Mouse (Mus musculus) heart, postnatal 0 days (tissue): ENCODE results near the gene Tas1r3. TPM values are rescaled to one million over a fixed set of nuclear protein-coding genes. Genes with fewer than 3 reads are reported as not detected.

Experiments
- ATAC-seq: fragments of 200-750 bp; cut with Nextera tagmentation; 2 replicates; pipeline ENCODE4 v1.8.0; 2017; ENCODE audit warnings: low read depth, moderate number of reproducible peaks, moderate library complexity; ENCODE audit not compliant: insufficient read depth
- DNase-seq: peaks from one replicate; pipeline ENCODE4 v3.0.0-alpha.2; 2016; ENCODE audit warnings: low spot score
- H3K27ac ChIP-seq: fragments of 300-500 bp; sonication (generic); 2 replicates; pipeline ENCODE4 v1.5.1; 2014; ENCODE audit warnings: low read depth, mild to moderate bottlenecking
- H3K27me3 ChIP-seq: fragments of 300-500 bp; sonication (generic); 2 replicates; pipeline ENCODE4 v1.6.1; 2014; ENCODE audit warnings: low read length, mixed read lengths; ENCODE audit not compliant: control insufficient read depth, insufficient read depth
- H3K36me3 ChIP-seq: fragments of 300-500 bp; sonication (generic); replicated peaks from 2 replicates; pipeline ENCODE4 v1.6.1; 2014; ENCODE audit warnings: low read length, mixed read lengths; ENCODE audit not compliant: control insufficient read depth, insufficient read depth
- H3K4me1 ChIP-seq: fragments of 300-500 bp; sonication (generic); 2 replicates; pipeline ENCODE4 v1.6.1; 2014; ENCODE audit warnings: antibody characterized with exemption; ENCODE audit not compliant: control insufficient read depth, insufficient read depth
- H3K4me2 ChIP-seq: fragments of 300-500 bp; sonication (generic); 2 replicates; pipeline ENCODE4 v1.6.1; 2014; ENCODE audit warnings: low read depth, mild to moderate bottlenecking, low read length, moderate library complexity
- H3K4me3 ChIP-seq: fragments of 300-500 bp; sonication (generic); 2 replicates; pipeline ENCODE4 v1.5.1; 2014; ENCODE audit warnings: low read depth, low read length
- H3K9ac ChIP-seq: fragments of 300-500 bp; sonication (generic); replicated peaks from 2 replicates; pipeline ENCODE4 v1.6.1; 2014; ENCODE audit warnings: low read depth, low read length, mixed read lengths
- H3K9me3 ChIP-seq: fragments of 300-500 bp; sonication (generic); replicated peaks from 2 replicates; pipeline ENCODE4 v1.6.1; 2016; ENCODE audit warnings: low read length; ENCODE audit not compliant: control insufficient read depth
- CTCF ChIP-seq: IDR thresholded peaks from 2 replicates; pipeline ENCODE4 v1.5.1; 2016; ENCODE audit warnings: antibody characterized with exemption, control low read depth, low read depth
- EP300 ChIP-seq: IDR thresholded peaks from 2 replicates; pipeline ENCODE4 v1.6.1; 2016; ENCODE audit warnings: antibody characterized with exemption, low read depth
- WGBS: fragments of 180-500 bp; shearing (Covaris S2); extraction: QIAGEN DNeasy Blood & Tissue Kit; methylation state at CpG from one replicate; pipeline ENCODE4 v1.1.7; 2014; 5-methylcytosine and 5-hydroxymethylcytosine counted together
- polyA plus RNA-seq: library from polyadenylated mRNA; unstranded; fragments of >200 nt; fragmentation: Nextera tagmentation; extraction: Ambion mirVana; gene quantifications from 2 replicates; pipeline ENCODE4 v1.2.1, GENCODE M21; 2015
- total RNA-seq: library from RNA; depleted of rRNA; stranded (reverse); fragments of >200 nt; gene quantifications from 2 replicates; pipeline ENCODE4 v1.2.3, GENCODE M21; 2014; ENCODE audit warnings: low replicate concordance

Gene Tas1r3
- total and polyA plus RNA-seq, 2 experiments from 2014 or later, result 0.05 to 0.11 TPM

- 65% methylated on average over 7 of the region's 7 CpGs for WGBS
- TF ChIP-seq CTCF, result no peak
- no peak for TF ChIP-seq EP300
Observed at GRCm38 (mm10) chr4:155848434-155849095, 14.6 kb downstream of the Tas1r3 start.

DNA sequence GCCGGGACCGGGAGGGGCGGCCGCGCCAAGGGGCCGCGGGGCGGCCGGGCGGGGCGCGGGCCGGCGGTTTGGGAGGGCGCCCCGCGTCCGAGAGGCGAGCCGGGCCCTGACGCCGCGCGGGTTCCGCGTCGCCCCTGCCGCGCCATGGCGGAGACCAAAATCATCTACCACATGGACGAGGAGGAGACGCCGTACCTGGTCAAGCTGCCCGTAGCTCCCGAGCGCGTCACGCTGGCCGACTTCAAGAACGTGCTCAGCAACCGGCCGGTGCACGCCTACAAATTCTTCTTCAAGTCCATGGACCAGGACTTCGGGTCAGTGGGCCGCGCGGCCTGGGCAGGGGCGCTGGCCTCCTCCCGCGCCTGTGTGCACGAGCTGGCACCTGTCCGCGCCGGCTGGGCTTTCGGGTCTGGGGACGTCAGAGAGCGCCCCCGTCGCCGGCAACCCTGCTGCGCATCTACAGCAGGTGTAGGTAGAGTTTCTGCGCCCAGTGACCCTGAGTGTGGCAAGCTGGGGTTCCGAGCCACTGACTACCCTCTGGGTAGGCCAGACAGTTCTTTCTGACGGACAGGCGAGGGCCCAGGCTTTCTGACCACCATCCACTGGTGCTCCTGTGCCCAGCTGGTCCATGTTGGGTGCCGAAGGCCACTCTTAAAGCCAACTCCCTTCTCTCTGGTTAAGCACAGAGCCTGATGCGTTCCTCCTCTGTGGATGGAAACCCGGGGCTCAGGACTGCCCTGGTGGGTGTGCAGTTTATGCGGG lies 15.4 kb downstream of the Tas1r3 start:
- Histone ChIP-seq H3K27me3 (no peaks in the 10 kb centered on the region), H3K36me3 (no peaks in the 10 kb centered on the region), H3K27ac (peak overlapping the region; percentile 49), H3K4me2 (peak overlapping the region; percentile 74), H3K4me3 (peak overlapping the region; percentile 63), H3K9ac (peak overlapping the region; percentile 80), H3K4me1 (peaks cover 16% of the 10 kb centered on the region), H3K9me3 (no peaks in the 10 kb centered on the region)
- ATAC-seq, result peak; percentile 46
- 2% methylated on average over 55 of the region's 69 CpGs for WGBS
- peak; percentile 11 for DNase-seq
- TF ChIP-seq CTCF (no peak), EP300 (no peak)

More at GRCm38 (mm10) chr4:155848434-155849095, 14.6 kb downstream of the Tas1r3 start:
- Histone ChIP-seq H3K4me3 (peak overlapping the region; percentile 63), H3K9me3 (no peaks in the 10 kb centered on the region), H3K36me3 (no peaks in the 10 kb centered on the region), H3K4me1 (peaks cover 16% of the 10 kb centered on the region), H3K9ac (0 out of 2 replicates have a peak overlapping the region, but pooled peaks have one; percentile 80), H3K27ac (no peak overlapping the region), H3K27me3 (no peaks in the 10 kb centered on the region), H3K4me2 (peak overlapping the region; percentile 74)
- ATAC-seq, result no peak
- DNase-seq, result peak; percentile 4

- 2% methylated on average over 43 of the region's 65 CpGs for WGBS
- peaks cover 16% of the 10 kb centered on the region for H3K4me1 ChIP-seq
- H3K4me3 ChIP-seq, result peak within 1 kb of the TSS; percentile 63
- H3K4me2 ChIP-seq, result peak within 1 kb of the TSS; percentile 74
- no peaks in the 10 kb centered on the region for H3K9me3 ChIP-seq
- H3K27ac ChIP-seq, result peak within 1 kb of the TSS; percentile 49
- H3K9ac ChIP-seq, result peak within 1 kb of the TSS; percentile 80
- ATAC-seq (peak; percentile 94), DNase-seq (peak; percentile 88)
- peak; percentile 39 for TF ChIP-seq CTCF
- no peak for TF ChIP-seq EP300
- H3K36me3 ChIP-seq, result no peaks in the 10 kb centered on the region
- no peaks in the 10 kb centered on the region for H3K27me3 ChIP-seq
Observed at GRCm38 (mm10) chr4:155846871-155847578, 16.1 kb downstream of the Tas1r3 start, which contains the start of gene Dvl1. Dvl1 (plus strand) TSS chr4:155847402.

GRCm38 (mm10) chr4:155843231-155843630 lies 19.9 kb downstream of the Tas1r3 start:
- TF ChIP-seq EP300 (no peak), CTCF (no peak)
- Histone ChIP-seq H3K4me2 (no peak overlapping the region), H3K36me3 (no peaks in the 10 kb centered on the region), H3K4me1 (peaks cover 20% of the 10 kb centered on the region), H3K27me3 (0 out of 2 replicates have a peak, but pooled peaks cover 6% of the 10 kb centered on the region), H3K9me3 (no peaks in the 10 kb centered on the region), H3K4me3 (no peak overlapping the region), H3K27ac (no peak overlapping the region), H3K9ac (no peak overlapping the region)
- WGBS, result 82% methylated on average over 5 of the region's 5 CpGs
- no peak for ATAC-seq
- no peak for DNase-seq

DNA sequence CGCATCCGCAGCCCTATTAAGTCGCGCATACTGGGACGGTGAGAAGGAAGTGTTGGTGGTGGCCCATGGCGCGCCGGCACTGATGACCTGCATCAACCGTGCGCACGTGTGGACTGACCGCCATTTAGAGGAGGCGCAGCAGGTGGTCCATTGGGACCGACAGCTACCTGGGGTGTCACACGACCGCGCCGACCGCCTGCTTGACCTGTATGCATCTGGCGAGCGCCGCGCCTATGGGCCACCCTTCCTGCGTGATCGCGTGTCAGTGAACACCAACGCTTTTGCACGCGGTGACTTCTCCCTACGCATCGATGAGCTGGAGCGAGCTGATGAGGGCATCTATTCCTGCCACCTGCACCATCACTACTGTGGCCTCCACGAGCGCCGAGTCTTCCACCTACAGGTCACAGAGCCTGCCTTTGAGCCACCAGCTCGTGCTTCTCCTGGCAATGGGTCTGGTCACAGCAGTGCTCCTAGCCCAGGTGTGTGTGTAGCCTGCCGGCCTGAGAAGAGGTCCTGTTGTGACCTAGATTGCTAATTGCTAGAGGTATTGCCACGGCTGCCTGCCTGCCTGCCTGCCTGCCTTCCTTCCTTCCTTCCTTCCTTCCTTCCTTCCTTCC lies 21.4 kb downstream of the Tas1r3 start:
- H3K4me1 ChIP-seq, result peaks cover 18% of the 10 kb centered on the region; the same call in 1 of the 2 replicates
- no peak overlapping the region for H3K9ac ChIP-seq
- peak overlapping the region; percentile 66 for H3K4me2 ChIP-seq
- H3K4me3 ChIP-seq, result peak overlapping the region; percentile 46; the same call in 1 of the 2 replicates
- H3K27me3 ChIP-seq, result 0 out of 2 replicates have a peak, but pooled peaks cover 6% of the 10 kb centered on the region
- no peaks in the 10 kb centered on the region for H3K36me3 ChIP-seq
- ATAC-seq (no peak), DNase-seq (no peak)
- TF ChIP-seq CTCF, result no peak
- TF ChIP-seq EP300, result no peak
- WGBS, result 54% methylated on average over 38 of the region's 38 CpGs
- H3K27ac ChIP-seq, result no peak overlapping the region
- no peaks in the 10 kb centered on the region for H3K9me3 ChIP-seq
